ENCODE assay signal across 18 mouse cellular contexts in the genomic region with DNA sequence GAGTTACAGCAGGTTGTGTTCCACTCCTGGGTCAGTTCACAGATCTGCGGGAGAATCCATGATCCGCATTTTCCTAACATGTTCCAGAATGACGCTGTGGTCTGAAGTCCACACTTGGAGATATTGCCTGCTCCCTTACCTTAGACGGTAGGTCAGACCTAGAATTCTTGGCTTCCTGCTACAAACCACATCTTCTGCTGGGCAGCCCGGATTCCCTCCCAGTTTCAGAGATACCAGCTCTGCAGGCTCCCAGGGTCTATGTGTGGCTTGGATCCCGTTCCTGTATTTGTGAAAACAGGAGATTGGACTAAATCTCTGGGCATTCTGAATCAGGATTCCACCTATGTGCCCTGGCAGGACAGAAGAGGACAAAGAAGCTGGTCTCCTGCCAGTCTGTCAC.
"Had no signal": no experiment of that assay in that cellular context is flagged by ENCODE, and none has a peak within 500 bp of the region (broad histone marks: within the 10 kb centered on the region; RNA-seq: fewer than 3 reads in every experiment).

No protein-coding gene starts in this region.

- H3K9ac ChIP-seq: lung, embryonic 14.5 days; midbrain, embryonic 12.5 days; neural tube, embryonic 13.5 days; neural tube, embryonic 15.5 days had no signal

- H3K4me3 ChIP-seq: midbrain, embryonic 10.5 days; midbrain, embryonic 12.5 days; myocyte; neural tube, embryonic 13.5 days; neural tube, embryonic 15.5 days had no signal

- H3K36me3 ChIP-seq: midbrain, embryonic 10.5 days; midbrain, embryonic 12.5 days; neural tube, embryonic 13.5 days; neural tube, embryonic 15.5 days had no signal

- DNase-seq: lung, embryonic 14.5 days; lung, postnatal 10 days; lung, postnatal 4 days; midbrain, embryonic 14.5 days; retina, postnatal 1 day; right cerebral cortex, adult 18-20 months; right cerebral cortex, postnatal 25 days; right cerebral cortex, postnatal 4 days; spleen, adult 18-20 months; thymus, adult 18-20 months; thymus, postnatal 14 days; thymus, postnatal 36 days had no signal

- H3K9me3 ChIP-seq: midbrain, embryonic 10.5 days; midbrain, embryonic 12.5 days; neural tube, embryonic 13.5 days; neural tube, embryonic 15.5 days had no signal

- H3K4me1 ChIP-seq: midbrain, embryonic 10.5 days; midbrain, embryonic 12.5 days; neural tube, embryonic 13.5 days; neural tube, embryonic 15.5 days had no signal

- H3K27ac ChIP-seq: midbrain, embryonic 10.5 days; midbrain, embryonic 12.5 days; neural tube, embryonic 13.5 days; neural tube, embryonic 15.5 days had no signal

- ATAC-seq: midbrain, embryonic 16.5 days had no signal

- H3K4me2 ChIP-seq: lung, embryonic 14.5 days; midbrain, embryonic 12.5 days; neural tube, embryonic 13.5 days; neural tube, embryonic 15.5 days had no signal

- H3K27me3 ChIP-seq: midbrain, embryonic 12.5 days; neural tube, embryonic 13.5 days; neural tube, embryonic 15.5 days had no signal
